Mouse (Mus musculus): ENCODE results near the gene Morn1. TPM values are rescaled to one million over a fixed set of nuclear protein-coding genes. Genes with fewer than 3 reads are reported as not detected.

Morn1 gene
- polyA plus RNA-seq, 1 experiment from 2014 or later: 9.4 TPM

DNA sequence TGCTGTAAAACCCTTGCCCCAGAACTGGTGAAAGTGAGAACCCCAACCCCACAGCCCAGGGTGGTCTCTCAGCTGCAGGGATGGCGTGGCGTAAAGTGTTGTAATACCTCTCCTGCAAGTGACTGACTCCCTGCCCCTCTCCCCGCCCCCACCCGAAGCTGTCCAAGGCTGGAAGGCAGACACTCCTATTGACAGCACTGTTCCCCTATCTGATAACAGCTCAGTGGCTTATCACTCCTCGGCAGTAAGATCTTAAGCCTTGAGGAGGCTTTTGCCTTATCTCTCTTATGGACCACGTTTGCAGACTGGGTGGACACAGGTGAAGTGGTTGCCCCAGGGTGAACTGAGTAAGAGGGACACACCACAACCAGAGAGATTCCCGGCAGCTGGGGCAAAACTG, 38.9 kb downstream of the Morn1 start:
- no peaks in the 10 kb centered on the region for H3K27me3 ChIP-seq (replicated peaks; ENCODE audit: insufficient read depth, low read length)
- H3K4me3 ChIP-seq (ENCODE audit: low read depth, low read length): no peak overlapping the region
- ATAC-seq (no peak), DNase-seq (ENCODE audit: low spot score) (no peak)
- WGBS: 30% methylated on average over 7 of the region's 7 CpGs
- H3K9me3 ChIP-seq (ENCODE audit: low read length): no peaks in the 10 kb centered on the region
- H3K9ac ChIP-seq (replicated peaks; ENCODE audit: low read depth): no peak overlapping the region
- TF ChIP-seq EP300 (IDR thresholded peaks at IDR 0.05): no peak
- no peak for TF ChIP-seq CTCF (IDR thresholded peaks at IDR 0.05)
- H3K27ac ChIP-seq (ENCODE audit: low read length): no peak overlapping the region
- H3K4me1 ChIP-seq (ENCODE audit: insufficient read depth, low read depth, low read length): peaks cover 17% of the 10 kb centered on the region
- no peaks in the 10 kb centered on the region for H3K36me3 ChIP-seq (ENCODE audit: insufficient read depth, low read length)
- no peak overlapping the region for H3K4me2 ChIP-seq (replicated peaks; ENCODE audit: low read depth, low read length)

DNA sequence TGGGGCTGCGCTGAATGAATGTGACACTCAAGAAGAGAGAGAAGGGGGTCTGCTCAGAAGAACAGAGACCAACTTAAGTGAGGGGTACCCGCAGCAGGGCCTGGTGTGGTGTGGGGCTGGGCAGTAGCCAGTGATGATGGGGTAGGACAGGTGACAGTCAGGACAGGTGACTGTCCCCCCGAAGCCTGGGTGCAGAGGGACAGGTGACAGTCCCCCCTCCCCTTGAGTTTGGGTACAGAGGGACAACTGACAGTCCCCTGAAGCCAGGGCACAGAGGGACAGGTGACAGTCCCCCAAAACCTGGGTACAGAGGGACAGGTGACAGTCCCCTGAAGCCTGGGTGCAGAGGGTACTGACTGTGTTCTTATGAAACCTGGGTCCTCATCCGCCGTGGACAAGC, 39.8 kb downstream of the Morn1 start:
- Histone ChIP-seq H3K9me3 (ENCODE audit: low read length) (no peaks in the 10 kb centered on the region), H3K4me3 (ENCODE audit: low read depth, low read length) (no peak overlapping the region), H3K9ac (replicated peaks; ENCODE audit: low read depth) (no peak overlapping the region), H3K4me2 (replicated peaks; ENCODE audit: low read depth, low read length) (no peak overlapping the region), H3K27me3 (replicated peaks; ENCODE audit: insufficient read depth, low read length) (no peaks in the 10 kb centered on the region), H3K4me1 (ENCODE audit: insufficient read depth, low read depth, low read length) (peaks cover 17% of the 10 kb centered on the region), H3K27ac (ENCODE audit: low read length) (no peak overlapping the region), H3K36me3 (ENCODE audit: insufficient read depth, low read length) (no peaks in the 10 kb centered on the region)
- ATAC-seq (no peak), DNase-seq (ENCODE audit: low spot score) (no peak)
- 71% methylated on average over 5 of the region's 5 CpGs for WGBS
- TF ChIP-seq EP300 (IDR thresholded peaks at IDR 0.05) (no peak), CTCF (IDR thresholded peaks at IDR 0.05) (no peak)

DNA sequence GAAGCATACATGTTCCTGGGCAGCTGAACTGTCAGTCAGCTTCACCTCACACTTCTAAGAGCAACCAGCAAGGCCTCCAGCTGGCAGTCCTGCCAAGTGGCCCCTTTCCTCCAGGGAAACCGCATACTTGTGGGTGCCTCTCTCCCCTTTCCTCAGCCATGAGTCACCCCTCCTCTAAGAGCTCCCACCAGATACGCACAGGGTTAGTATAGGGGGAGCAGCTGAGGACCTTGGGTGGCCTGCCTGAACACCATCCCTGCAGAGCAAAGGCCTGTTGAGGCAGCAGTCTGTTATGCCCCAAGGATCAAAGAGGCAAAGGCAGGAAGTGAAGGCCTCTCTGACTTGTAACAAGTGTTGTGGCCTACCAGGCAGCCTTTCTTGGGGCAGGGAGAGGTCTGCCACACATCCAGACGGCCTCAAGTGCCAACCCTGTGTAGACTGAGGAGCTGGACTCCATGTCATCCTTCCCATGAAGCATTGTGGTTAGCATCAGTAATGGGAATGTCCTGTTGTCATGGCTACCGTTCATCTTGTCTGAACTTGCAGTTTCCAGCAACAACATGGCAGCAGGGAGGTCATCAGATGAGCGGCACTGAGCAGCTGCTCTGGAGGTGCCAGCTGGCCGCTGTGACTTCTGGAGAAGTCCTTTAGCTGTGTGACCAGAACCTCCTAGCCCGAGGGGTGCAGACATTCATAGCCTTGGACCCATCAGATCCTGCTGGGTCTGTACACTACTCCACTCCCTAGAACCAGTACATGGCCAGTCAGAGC, 40.4 kb downstream of the Morn1 start:
- Histone ChIP-seq H3K36me3 (ENCODE audit: insufficient read depth, low read length) (no peaks in the 10 kb centered on the region), H3K4me2 (replicated peaks; ENCODE audit: low read depth, low read length) (no peak overlapping the region), H3K9me3 (ENCODE audit: low read length) (no peaks in the 10 kb centered on the region), H3K4me1 (ENCODE audit: insufficient read depth, low read depth, low read length) (peaks cover 17% of the 10 kb centered on the region), H3K9ac (replicated peaks; ENCODE audit: low read depth) (no peak overlapping the region), H3K27ac (ENCODE audit: low read length) (no peak overlapping the region), H3K27me3 (replicated peaks; ENCODE audit: insufficient read depth, low read length) (no peaks in the 10 kb centered on the region), H3K4me3 (ENCODE audit: low read depth, low read length) (no peak overlapping the region)
- TF ChIP-seq CTCF (IDR thresholded peaks at IDR 0.05) (no peak), EP300 (IDR thresholded peaks at IDR 0.05) (no peak)
- ATAC-seq: peak; percentile 18
- 66% methylated on average over 7 of the region's 7 CpGs for WGBS
- peak; percentile 65 for DNase-seq (ENCODE audit: low spot score)

DNA sequence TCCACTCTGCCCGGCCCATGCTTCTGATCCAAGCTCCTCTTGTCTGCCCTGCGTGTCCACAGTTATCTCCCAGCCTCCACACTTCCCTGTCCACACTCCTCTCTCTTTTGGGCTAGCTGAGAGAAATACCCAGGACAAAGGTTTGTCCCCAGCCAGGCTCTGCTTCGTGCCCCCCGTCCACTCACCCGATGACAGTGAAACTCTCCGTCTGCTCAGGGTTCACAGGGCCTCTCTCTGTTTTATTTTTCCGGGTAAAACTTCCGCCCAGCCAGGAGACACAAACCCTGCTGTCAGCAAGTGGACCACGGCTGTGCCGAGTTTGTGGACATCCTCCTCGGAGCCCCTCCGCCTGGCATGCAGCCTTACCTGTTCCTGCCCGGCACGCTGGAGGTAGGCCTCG, 42.0 kb downstream of the Morn1 start:
- H3K36me3 ChIP-seq (ENCODE audit: insufficient read depth, low read length): no peaks in the 10 kb centered on the region
- TF ChIP-seq EP300 (IDR thresholded peaks at IDR 0.05) (no peak), CTCF (IDR thresholded peaks at IDR 0.05) (no peak)
- no peak overlapping the region for H3K9ac ChIP-seq (replicated peaks; ENCODE audit: low read depth)
- no peak overlapping the region for H3K27ac ChIP-seq (ENCODE audit: low read length)
- no peak overlapping the region for H3K4me3 ChIP-seq (ENCODE audit: low read depth, low read length)
- H3K4me1 ChIP-seq (ENCODE audit: insufficient read depth, low read depth, low read length): peaks cover 3% of the 10 kb centered on the region
- no peaks in the 10 kb centered on the region for H3K9me3 ChIP-seq (ENCODE audit: low read length)
- H3K4me2 ChIP-seq (replicated peaks; ENCODE audit: low read depth, low read length): no peak overlapping the region
- 86% methylated on average over 15 of the region's 15 CpGs for WGBS
- no peaks in the 10 kb centered on the region for H3K27me3 ChIP-seq (replicated peaks; ENCODE audit: insufficient read depth, low read length)
- no peak for DNase-seq (ENCODE audit: low spot score)
- no peak for ATAC-seq

DNA sequence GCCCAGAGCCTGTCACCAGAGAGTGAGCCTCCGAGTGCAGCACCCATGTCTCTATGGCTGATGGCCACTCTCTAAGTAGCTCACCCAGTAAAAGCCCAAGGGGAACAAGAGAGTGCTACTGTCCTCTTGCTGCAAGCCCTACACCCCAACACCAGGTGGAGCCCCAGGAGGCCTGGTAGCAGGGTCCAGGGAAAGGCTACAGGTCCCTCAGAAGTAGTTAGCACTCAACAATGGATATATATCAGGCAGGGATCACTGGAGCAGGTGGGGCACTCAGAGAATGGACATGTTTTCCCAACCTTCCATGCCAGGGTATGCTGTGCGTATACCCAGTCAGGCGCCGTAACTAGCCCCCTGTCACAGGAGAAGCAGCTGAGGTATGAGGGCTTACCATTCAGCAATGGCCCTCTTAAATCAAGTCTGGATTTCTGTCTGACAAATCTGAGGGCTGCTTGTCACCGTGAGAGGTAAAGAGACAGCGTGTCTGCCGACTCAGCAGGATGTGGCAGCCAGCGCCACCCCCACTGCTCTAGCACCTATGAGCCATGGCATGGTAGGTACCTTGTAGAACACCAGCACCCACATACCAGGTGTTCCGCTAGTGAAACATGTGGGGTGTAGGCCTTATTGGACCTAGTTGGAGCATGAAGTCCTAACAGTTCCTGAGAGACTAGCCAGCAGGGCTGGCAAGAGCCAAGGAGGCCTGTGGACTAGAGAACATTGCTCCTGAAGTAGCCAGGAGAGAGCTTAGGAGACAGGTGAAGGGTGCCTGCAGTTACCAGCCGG, 42.9 kb downstream of the Morn1 start:
- Histone ChIP-seq H3K36me3 (ENCODE audit: insufficient read depth, low read length) (no peaks in the 10 kb centered on the region), H3K27me3 (replicated peaks; ENCODE audit: insufficient read depth, low read length) (no peaks in the 10 kb centered on the region), H3K4me1 (ENCODE audit: insufficient read depth, low read depth, low read length) (peaks cover 5% of the 10 kb centered on the region), H3K27ac (ENCODE audit: low read length) (peak overlapping the region; percentile 75), H3K4me3 (ENCODE audit: low read depth, low read length) (no peak overlapping the region), H3K9me3 (ENCODE audit: low read length) (no peaks in the 10 kb centered on the region), H3K9ac (replicated peaks; ENCODE audit: low read depth) (no peak overlapping the region), H3K4me2 (replicated peaks; ENCODE audit: low read depth, low read length) (no peak overlapping the region)
- 87% methylated on average over 10 of the region's 10 CpGs for WGBS
- TF ChIP-seq CTCF (IDR thresholded peaks at IDR 0.05) (peak; percentile 74), EP300 (IDR thresholded peaks at IDR 0.05) (no peak)
- no peak for ATAC-seq
- DNase-seq (ENCODE audit: low spot score): peak; percentile 48

DNA sequence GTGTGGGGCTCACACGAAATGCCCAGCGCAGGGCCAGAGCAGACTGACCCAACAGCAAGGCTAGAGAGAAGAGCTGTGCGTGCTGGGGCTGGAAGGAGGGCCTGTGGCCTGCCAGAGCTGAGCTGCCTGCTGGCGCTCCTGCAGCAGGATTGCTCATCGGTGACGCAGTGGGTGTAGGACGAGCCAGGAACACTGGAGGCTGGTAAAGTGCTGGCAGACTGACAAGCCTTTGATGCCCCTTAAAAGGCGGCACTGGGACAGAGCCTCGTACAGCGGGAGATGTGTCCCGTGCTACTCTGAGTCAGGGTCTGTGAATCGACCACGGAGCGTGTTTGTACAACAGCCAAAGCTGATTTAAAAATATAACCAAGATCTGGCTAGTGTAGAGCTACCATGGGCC, 43.6 kb downstream of the Morn1 start:
- peak; percentile 88 for DNase-seq (ENCODE audit: low spot score)
- H3K27me3 ChIP-seq (replicated peaks; ENCODE audit: insufficient read depth, low read length): no peaks in the 10 kb centered on the region
- no peak overlapping the region for H3K9ac ChIP-seq (replicated peaks; ENCODE audit: low read depth)
- no peaks in the 10 kb centered on the region for H3K36me3 ChIP-seq (ENCODE audit: insufficient read depth, low read length)
- no peak overlapping the region for H3K4me3 ChIP-seq (ENCODE audit: low read depth, low read length)
- WGBS: 38% methylated on average over 14 of the region's 14 CpGs
- no peak overlapping the region for H3K4me2 ChIP-seq (replicated peaks; ENCODE audit: low read depth, low read length)
- ATAC-seq: peak; percentile 68
- H3K27ac ChIP-seq (ENCODE audit: low read length): peak overlapping the region; percentile 75
- H3K9me3 ChIP-seq (ENCODE audit: low read length): no peaks in the 10 kb centered on the region
- peaks cover 5% of the 10 kb centered on the region for H3K4me1 ChIP-seq (ENCODE audit: insufficient read depth, low read depth, low read length)
- TF ChIP-seq EP300 (IDR thresholded peaks at IDR 0.05) (no peak), CTCF (IDR thresholded peaks at IDR 0.05) (no peak)

Data from lung, postnatal 0 days (tissue).